Mouse (Mus musculus) intestine, postnatal 0 days (tissue): ENCODE measurements around the gene Rab44. TPM values are rescaled to one million over a fixed set of nuclear protein-coding genes. Genes with fewer than 3 reads are reported as not detected.

Experiments used
- ATAC-seq: fragments of 200-750 bp; cut with Nextera tagmentation; 2 replicates; pipeline ENCODE4 v1.8.0; 2017; ENCODE audit warnings: mild to moderate bottlenecking, moderate TSS enrichment, moderate library complexity
- H3K27ac ChIP-seq: fragments of 300-500 bp; sonication (generic); 2 replicates; pipeline ENCODE4 v1.5.1; 2014; ENCODE audit warnings: mild to moderate bottlenecking, low read depth, low read length, moderate library complexity
- H3K27me3 ChIP-seq: fragments of 300-500 bp; sonication (generic); replicated peaks from 2 replicates; pipeline ENCODE4 v1.6.1; 2014; ENCODE audit warnings: low read length, mixed read lengths; ENCODE audit not compliant: control insufficient read depth, insufficient read depth
- H3K36me3 ChIP-seq: fragments of 300-500 bp; sonication (generic); 2 replicates; pipeline ENCODE4 v1.6.1; 2014; ENCODE audit warnings: mild to moderate bottlenecking, moderate library complexity; ENCODE audit not compliant: control insufficient read depth, insufficient read depth
- H3K4me1 ChIP-seq: fragments of 300-500 bp; sonication (generic); replicated peaks from 2 replicates; pipeline ENCODE4 v1.6.1; 2014; ENCODE audit warnings: antibody characterized with exemption, low read length, mixed read lengths; ENCODE audit not compliant: control insufficient read depth, insufficient read depth
- H3K4me2 ChIP-seq: fragments of 300-500 bp; sonication (generic); replicated peaks from 2 replicates; pipeline ENCODE4 v1.6.1; 2014; ENCODE audit warnings: low read depth, mild to moderate bottlenecking, moderate library complexity
- H3K4me3 ChIP-seq: fragments of 300-500 bp; sonication (generic); 2 replicates; pipeline ENCODE4 v1.5.1; 2014; ENCODE audit warnings: low read depth, low read length
- H3K9ac ChIP-seq: fragments of 300-500 bp; sonication (generic); 2 replicates; pipeline ENCODE4 v1.6.1; 2014; ENCODE audit warnings: mild to moderate bottlenecking, low read depth, low read length
- H3K9me3 ChIP-seq: fragments of 300-500 bp; sonication (generic); 2 replicates; pipeline ENCODE4 v1.6.1; 2016; ENCODE audit warnings: mixed run types; ENCODE audit not compliant: control insufficient read depth
- CTCF ChIP-seq: sonication (generic); IDR thresholded peaks from 2 replicates; pipeline ENCODE4 v1.5.1; 2016; ENCODE audit warnings: low read depth, mild to moderate bottlenecking, control low read depth, antibody characterized with exemption, moderate library complexity
- WGBS: fragments of 180-500 bp; shearing (Covaris S2); extraction: QIAGEN DNeasy Blood & Tissue Kit; methylation state at CpG from one replicate; pipeline ENCODE4 v1.1.7; 2014; 5-methylcytosine and 5-hydroxymethylcytosine counted together
- polyA plus RNA-seq: library from polyadenylated mRNA; unstranded; fragments of >200 nt; fragmentation: Nextera tagmentation; extraction: Ambion mirVana; gene quantifications from 2 replicates; pipeline ENCODE4 v1.2.1, GENCODE M21; 2015

The Rab44 gene
- polyA plus RNA-seq, 1 experiment from 2014 or later: 0.20 TPM

GRCm38 (mm10) chr17:29093961-29094309 is 20.0 kb upstream of the Rab44 start:
- peak; percentile 11 for ATAC-seq
- H3K27me3 ChIP-seq: no peaks in the 10 kb centered on the region
- 0% methylated on average over 24 of the region's 24 CpGs for WGBS
- H3K4me1 ChIP-seq: no peaks in the 10 kb centered on the region
- H3K9ac ChIP-seq: peak overlapping the region; percentile 70
- H3K36me3 ChIP-seq: peaks cover 9% of the 10 kb centered on the region; the same call in 1 of the 2 replicates
- no peak for TF ChIP-seq CTCF
- H3K4me3 ChIP-seq: peak overlapping the region; percentile 65
- peak overlapping the region; percentile 89 for H3K27ac ChIP-seq
- H3K9me3 ChIP-seq: no peaks in the 10 kb centered on the region
- H3K4me2 ChIP-seq: peak overlapping the region; percentile 84

DNA sequence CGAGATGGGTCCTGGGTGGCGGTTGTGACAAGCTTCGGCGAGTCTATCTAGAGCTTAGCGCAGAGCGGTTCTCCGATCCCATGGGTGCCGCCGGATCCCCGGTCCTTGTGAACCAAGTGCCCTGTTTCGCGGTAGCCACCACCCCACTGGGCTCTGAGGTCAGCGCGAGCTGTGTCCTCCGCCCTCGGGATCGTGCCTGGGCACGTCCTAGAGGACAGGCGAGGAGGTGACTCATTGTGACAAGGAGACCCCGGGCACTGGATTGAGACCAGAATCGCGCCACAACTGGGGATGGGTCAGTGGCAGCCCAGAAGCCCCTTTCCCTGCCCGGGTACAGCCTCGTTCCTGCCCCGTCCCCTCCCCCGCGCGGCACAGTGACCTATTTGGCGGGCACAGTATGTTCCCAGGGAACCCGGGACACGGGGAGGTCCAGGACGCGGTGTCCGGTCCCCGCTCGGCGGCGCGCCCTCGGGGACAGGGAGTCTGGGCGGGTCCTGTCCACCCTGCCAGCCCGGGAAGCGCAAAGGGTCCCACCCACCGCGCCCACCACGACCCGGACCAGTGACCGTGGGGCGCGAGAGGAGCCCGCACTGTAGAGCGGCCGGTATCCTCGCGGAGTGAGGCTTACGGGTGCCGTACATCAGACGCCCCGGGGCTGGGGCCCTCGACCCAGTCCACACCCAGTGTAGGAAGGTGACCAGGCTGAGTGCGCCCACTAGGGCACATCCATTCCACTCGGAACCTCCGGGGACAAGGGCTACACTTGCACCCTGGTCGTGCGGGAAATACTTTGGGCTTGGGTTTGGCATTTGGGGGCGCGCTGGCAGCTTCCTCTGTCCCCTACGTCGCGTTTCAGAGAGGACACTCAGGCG is 19.4 kb upstream of the Rab44 start:
- H3K4me1 ChIP-seq: no peaks in the 10 kb centered on the region

GRCm38 (mm10) chr17:29095201-29095733 is 18.7 kb upstream of the Rab44 start:
- ATAC-seq: peak; percentile 75
- H3K9ac ChIP-seq: peak overlapping the region; percentile 70
- peaks cover 20% of the 10 kb centered on the region; the same call in 1 of the 2 replicates for H3K36me3 ChIP-seq
- H3K4me1 ChIP-seq: no peaks in the 10 kb centered on the region
- under 1% methylated on average over 43 of the region's 44 CpGs for WGBS
- no peaks in the 10 kb centered on the region for H3K27me3 ChIP-seq
- peak overlapping the region; percentile 65 for H3K4me3 ChIP-seq
- peak overlapping the region; percentile 89 for H3K27ac ChIP-seq
- peak overlapping the region; percentile 84 for H3K4me2 ChIP-seq
- peak; percentile 100 for TF ChIP-seq CTCF
- H3K9me3 ChIP-seq: no peaks in the 10 kb centered on the region

More for the DNA sequence above, 19.4 kb upstream of the Rab44 start:
- Histone ChIP-seq H3K36me3 (peaks cover 13% of the 10 kb centered on the region; the same call in 1 of the 2 replicates), H3K27me3 (no peaks in the 10 kb centered on the region), H3K27ac (peak overlapping the region; percentile 89), H3K4me2 (peak overlapping the region; percentile 84), H3K9ac (peak overlapping the region; percentile 70), H3K9me3 (no peaks in the 10 kb centered on the region), H3K4me3 (peak overlapping the region; percentile 65)
- peak; percentile 46 for ATAC-seq
- WGBS: under 1% methylated on average over 71 of the region's 71 CpGs
- TF ChIP-seq CTCF: 0 out of 2 replicates have a peak, but pooled peaks have one; percentile 19

GRCm38 (mm10) chr17:29096245-29096644 is 17.7 kb upstream of the Rab44 start:
- Histone ChIP-seq H3K9ac (no peak overlapping the region), H3K4me1 (no peaks in the 10 kb centered on the region), H3K4me2 (peak overlapping the region; percentile 84), H3K36me3 (peaks cover 22% of the 10 kb centered on the region; the same call in 1 of the 2 replicates), H3K9me3 (no peaks in the 10 kb centered on the region), H3K4me3 (peak overlapping the region; percentile 65; the same call in 1 of the 2 replicates), H3K27me3 (no peaks in the 10 kb centered on the region), H3K27ac (peak overlapping the region; percentile 50; the same call in 1 of the 2 replicates)
- ATAC-seq: no peak
- TF ChIP-seq CTCF: no peak
- 58% methylated on average over 6 of the region's 6 CpGs for WGBS

GRCm38 (mm10) chr17:29096851-29097561 is 16.9 kb upstream of the Rab44 start:
- H3K27me3 ChIP-seq: no peaks in the 10 kb centered on the region
- no peak overlapping the region for H3K9ac ChIP-seq
- TF ChIP-seq CTCF: no peak
- H3K27ac ChIP-seq: peak overlapping the region; percentile 28
- no peak for ATAC-seq
- peak overlapping the region; percentile 84 for H3K4me2 ChIP-seq
- no peak overlapping the region for H3K4me3 ChIP-seq
- no peaks in the 10 kb centered on the region for H3K9me3 ChIP-seq
- peaks cover 22% of the 10 kb centered on the region; the same call in 1 of the 2 replicates for H3K36me3 ChIP-seq
- WGBS: 33% methylated on average over 7 of the region's 7 CpGs
- no peaks in the 10 kb centered on the region for H3K4me1 ChIP-seq

GRCm38 (mm10) chr17:29098291-29098690 is 15.7 kb upstream of the Rab44 start:
- Histone ChIP-seq H3K36me3 (peaks cover 22% of the 10 kb centered on the region; the same call in 1 of the 2 replicates), H3K27me3 (no peaks in the 10 kb centered on the region), H3K9me3 (no peaks in the 10 kb centered on the region), H3K9ac (no peak overlapping the region), H3K4me3 (no peak overlapping the region), H3K4me2 (no peak overlapping the region), H3K27ac (no peak overlapping the region), H3K4me1 (no peaks in the 10 kb centered on the region)
- ATAC-seq: no peak
- no peak for TF ChIP-seq CTCF
- WGBS: 96% methylated on average over 24 of the region's 24 CpGs
